Mouse (Mus musculus) liver, embryonic 13.5 days (tissue): ENCODE data around the gene Lrp4. TPM values are rescaled to one million over a fixed set of nuclear protein-coding genes. Genes with fewer than 3 reads are reported as not detected.

ENCODE experiments used
- ATAC-seq: fragments of 200-750 bp; cut with Nextera tagmentation; 2 replicates; pipeline ENCODE4 v1.8.0; 2017; ENCODE audit warnings: low read depth, mild to moderate bottlenecking, moderate number of reproducible peaks, moderate library complexity
- DNase-seq: peaks from one replicate; pipeline ENCODE4 v3.0.0; 2022
- H3K27ac ChIP-seq: fragments of 300-500 bp; sonication (generic); 2 replicates; pipeline ENCODE4 v1.5.1; 2015; ENCODE audit warnings: moderate library complexity, mild to moderate bottlenecking, inconsistent platforms
- H3K27me3 ChIP-seq: fragments of 300-500 bp; sonication (generic); 2 replicates; pipeline ENCODE4 v1.6.1; 2015; ENCODE audit warnings: mild to moderate bottlenecking, inconsistent platforms
- H3K36me3 ChIP-seq: fragments of 300-500 bp; sonication (generic); 2 replicates; pipeline ENCODE4 v1.6.1; 2015; ENCODE audit warnings: mild to moderate bottlenecking, inconsistent platforms
- H3K4me1 ChIP-seq: fragments of 300-500 bp; sonication (generic); replicated peaks from 2 replicates; pipeline ENCODE4 v1.6.1; 2015; ENCODE audit warnings: inconsistent platforms
- H3K4me2 ChIP-seq: fragments of 300-500 bp; sonication (generic); 2 replicates; pipeline ENCODE4 v1.6.1; 2015; ENCODE audit warnings: inconsistent platforms, mild to moderate bottlenecking, moderate library complexity
- H3K4me3 ChIP-seq: fragments of 300-500 bp; sonication (generic); replicated peaks from 2 replicates; pipeline ENCODE4 v1.5.1; 2015; ENCODE audit warnings: mild to moderate bottlenecking, inconsistent platforms
- H3K9ac ChIP-seq: fragments of 300-500 bp; sonication (generic); 2 replicates; pipeline ENCODE4 v1.6.1; 2015; ENCODE audit warnings: mild to moderate bottlenecking, inconsistent platforms
- H3K9me3 ChIP-seq: fragments of 300-500 bp; sonication (generic); replicated peaks from 2 replicates; pipeline ENCODE4 v1.6.1; 2016; ENCODE audit warnings: inconsistent platforms
- WGBS: fragments of 180-500 bp; shearing (Covaris S2); methylation state at CpG from one replicate; pipeline ENCODE4 v1.1.7; 2015; ENCODE audit not compliant: insufficient replicate concordance; 5-methylcytosine and 5-hydroxymethylcytosine counted together
- polyA plus RNA-seq: library from polyadenylated mRNA; unstranded; fragments of >200 nt; fragmentation: Nextera tagmentation; extraction: Ambion mirVana; gene quantifications from 2 replicates; pipeline ENCODE4 v1.2.1, GENCODE M21; 2015

The Lrp4 gene
- polyA plus RNA-seq, 1 experiment from 2014 or later, result 0.93 TPM

DNA sequence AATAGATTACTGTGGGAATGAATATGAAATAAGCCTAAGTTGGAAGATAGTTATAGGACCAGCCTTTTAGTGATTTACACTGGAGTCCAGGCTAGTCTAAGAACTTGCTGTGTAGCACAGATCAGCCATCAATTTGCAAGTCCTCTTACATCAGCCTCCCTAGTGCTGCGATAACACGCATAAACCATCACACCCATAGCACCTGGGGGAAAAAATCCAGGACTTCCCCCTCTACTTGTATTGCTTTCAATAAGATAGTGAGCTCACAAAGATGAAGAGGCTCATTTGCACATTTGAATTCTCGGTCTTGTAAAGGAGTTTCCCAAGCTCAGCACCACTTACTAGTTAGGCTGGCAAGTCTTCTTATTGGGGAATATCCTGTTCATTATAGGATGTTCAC, 2.9 kb upstream of the Lrp4 start:
- no peak overlapping the region for H3K4me3 ChIP-seq
- H3K9ac ChIP-seq, result no peak overlapping the region
- no peak for DNase-seq
- H3K27me3 ChIP-seq, result peaks cover 54% of the 10 kb centered on the region
- no peak overlapping the region for H3K4me2 ChIP-seq
- ATAC-seq, result no peak
- WGBS, result 63% methylated on average over 3 of the region's 3 CpGs
- H3K4me1 ChIP-seq, result peaks cover 47% of the 10 kb centered on the region
- no peaks in the 10 kb centered on the region for H3K36me3 ChIP-seq
- no peak overlapping the region for H3K27ac ChIP-seq
- H3K9me3 ChIP-seq, result no peaks in the 10 kb centered on the region

DNA sequence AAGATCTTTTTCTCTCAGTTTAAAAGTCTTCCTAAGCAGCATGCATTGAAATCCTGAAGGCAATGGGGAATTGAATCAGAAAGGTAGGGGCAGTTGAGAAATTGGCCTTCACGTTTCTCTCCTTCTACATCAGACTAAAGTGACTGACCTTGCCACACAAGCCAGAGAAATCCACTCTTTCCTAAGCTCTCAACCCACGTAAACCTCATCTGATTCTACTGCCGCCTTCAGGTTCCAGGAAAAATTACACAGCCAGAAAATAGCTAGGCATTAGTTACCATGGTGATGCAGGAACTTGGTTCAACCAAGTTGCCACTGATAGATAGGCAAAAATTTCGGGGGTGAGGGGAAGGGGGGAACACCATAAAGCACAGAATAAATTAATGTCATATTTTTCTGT, 1.5 kb upstream of the Lrp4 start:
- H3K36me3 ChIP-seq, result no peaks in the 10 kb centered on the region
- peaks cover 66% of the 10 kb centered on the region for H3K27me3 ChIP-seq
- no peak overlapping the region for H3K27ac ChIP-seq
- no peak overlapping the region for H3K4me2 ChIP-seq
- H3K9me3 ChIP-seq, result 0 out of 2 replicates have a peak, but pooled peaks cover 4% of the 10 kb centered on the region
- DNase-seq, result no peak
- H3K9ac ChIP-seq, result no peak overlapping the region
- no peak for ATAC-seq
- H3K4me1 ChIP-seq, result peaks cover 51% of the 10 kb centered on the region
- no peak overlapping the region for H3K4me3 ChIP-seq
- 4% methylated on average over 4 of the region's 4 CpGs for WGBS

DNA sequence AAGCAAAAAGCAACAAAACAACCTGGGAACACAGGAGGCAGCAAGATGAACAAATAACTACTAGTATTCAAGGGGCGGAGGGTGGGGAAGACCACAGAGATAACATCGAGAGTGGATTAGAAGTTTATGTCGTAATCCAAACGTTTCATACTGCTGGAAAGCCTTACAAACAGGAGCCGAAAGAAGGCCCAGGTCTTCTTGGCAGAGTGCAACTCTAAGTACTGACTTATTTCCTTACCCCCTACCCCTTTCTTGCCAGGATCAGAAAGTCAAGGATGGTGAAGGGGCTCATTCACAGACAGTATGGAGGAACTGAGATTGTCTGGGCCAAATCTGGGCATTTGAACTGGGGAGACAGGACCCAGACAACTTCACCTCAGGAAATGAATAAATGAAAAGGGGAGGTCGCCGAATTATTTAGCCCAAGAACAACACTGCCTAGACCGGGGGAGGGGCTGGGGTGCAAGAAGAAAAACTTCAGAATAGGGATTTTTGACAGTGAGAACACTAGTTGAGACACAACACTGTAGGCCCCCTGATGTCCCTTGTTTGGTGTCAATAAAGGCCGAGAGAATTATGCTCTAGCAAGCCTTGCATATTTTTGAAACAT, 715 bp upstream of the Lrp4 start:
- Histone ChIP-seq H3K9me3 (0 out of 2 replicates have a peak, but pooled peaks cover 4% of the 10 kb centered on the region), H3K9ac (no peak overlapping the region; the same call in 1 of the 2 replicates), H3K27ac (no peak overlapping the region), H3K27me3 (peaks cover 73% of the 10 kb centered on the region), H3K36me3 (no peaks in the 10 kb centered on the region), H3K4me2 (peak overlapping the region; percentile 79), H3K4me3 (peak overlapping the region; percentile 65), H3K4me1 (peaks cover 53% of the 10 kb centered on the region)
- ATAC-seq (no peak), DNase-seq (no peak)
- WGBS, result 39% methylated on average over 9 of the region's 9 CpGs

DNA sequence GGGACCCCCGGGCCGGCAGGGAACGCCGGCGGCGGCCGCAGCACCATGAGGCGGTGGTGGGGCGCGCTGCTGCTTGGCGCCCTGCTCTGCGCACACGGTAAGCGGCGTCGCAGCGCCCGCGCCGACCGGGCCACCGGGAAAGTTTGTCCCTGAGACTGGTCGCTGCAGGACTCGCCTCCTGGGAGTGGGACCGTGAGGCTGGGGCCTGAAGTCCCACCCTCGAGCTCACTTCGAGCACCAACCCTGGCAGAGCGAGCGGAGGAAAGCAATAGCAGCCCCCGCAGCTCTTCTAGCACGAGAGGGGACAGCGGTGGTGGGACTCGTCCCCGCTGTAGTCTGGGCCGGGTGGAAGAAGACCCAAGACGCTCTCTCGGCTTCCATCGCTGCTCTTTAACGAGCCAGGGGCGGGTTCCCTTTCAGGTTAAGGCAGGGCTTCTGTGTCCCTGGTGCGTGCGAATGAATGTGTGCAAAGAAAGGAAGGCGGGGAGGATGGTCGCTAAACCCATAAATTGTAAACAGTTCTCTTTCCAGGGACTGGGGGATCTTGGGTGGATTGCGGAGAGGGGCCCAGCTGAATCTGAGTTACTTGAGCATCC, 443 bp downstream of the Lrp4 start:
- Histone ChIP-seq H3K9me3 (0 out of 2 replicates have a peak, but pooled peaks cover 4% of the 10 kb centered on the region), H3K27ac (peak overlapping the region; percentile 69), H3K4me3 (peak overlapping the region; percentile 65), H3K9ac (peak overlapping the region; percentile 68), H3K4me1 (peaks cover 54% of the 10 kb centered on the region), H3K27me3 (peaks cover 84% of the 10 kb centered on the region), H3K4me2 (peak overlapping the region; percentile 79), H3K36me3 (no peaks in the 10 kb centered on the region)
- WGBS, result under 1% methylated on average over 38 of the region's 45 CpGs
- DNase-seq, result no peak
- peak; percentile 22 for ATAC-seq

DNA sequence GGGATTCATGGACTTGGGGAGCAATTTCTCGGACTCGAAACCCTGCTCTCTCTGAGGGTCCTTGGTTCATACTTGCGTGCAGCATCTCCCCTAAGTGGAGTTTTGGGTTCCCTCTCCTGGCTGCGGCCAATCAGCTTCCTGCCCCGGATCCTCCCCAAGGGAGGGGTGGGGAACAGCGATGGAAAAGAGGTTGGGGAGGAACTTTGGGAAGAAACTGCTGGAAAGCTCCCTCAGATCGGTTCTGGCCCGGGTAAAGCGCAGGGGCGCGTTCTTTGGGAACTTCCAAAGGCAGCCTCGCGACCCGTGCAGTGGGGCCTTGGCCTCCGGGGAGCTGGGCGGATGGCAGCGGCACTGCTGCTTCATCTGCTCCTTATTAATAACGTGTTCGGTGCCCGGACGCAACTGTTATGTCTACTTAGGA, 951 bp downstream of the Lrp4 start:
- Histone ChIP-seq H3K4me1 (peaks cover 54% of the 10 kb centered on the region), H3K36me3 (no peaks in the 10 kb centered on the region), H3K4me3 (peak overlapping the region; percentile 65), H3K9ac (peak overlapping the region; percentile 68), H3K27ac (peak overlapping the region; percentile 34; the same call in 1 of the 2 replicates), H3K27me3 (peaks cover 87% of the 10 kb centered on the region), H3K4me2 (peak overlapping the region; percentile 79), H3K9me3 (0 out of 2 replicates have a peak, but pooled peaks cover 4% of the 10 kb centered on the region)
- DNase-seq (no peak), ATAC-seq (no peak)
- WGBS, result 1% methylated on average over 21 of the region's 21 CpGs

DNA sequence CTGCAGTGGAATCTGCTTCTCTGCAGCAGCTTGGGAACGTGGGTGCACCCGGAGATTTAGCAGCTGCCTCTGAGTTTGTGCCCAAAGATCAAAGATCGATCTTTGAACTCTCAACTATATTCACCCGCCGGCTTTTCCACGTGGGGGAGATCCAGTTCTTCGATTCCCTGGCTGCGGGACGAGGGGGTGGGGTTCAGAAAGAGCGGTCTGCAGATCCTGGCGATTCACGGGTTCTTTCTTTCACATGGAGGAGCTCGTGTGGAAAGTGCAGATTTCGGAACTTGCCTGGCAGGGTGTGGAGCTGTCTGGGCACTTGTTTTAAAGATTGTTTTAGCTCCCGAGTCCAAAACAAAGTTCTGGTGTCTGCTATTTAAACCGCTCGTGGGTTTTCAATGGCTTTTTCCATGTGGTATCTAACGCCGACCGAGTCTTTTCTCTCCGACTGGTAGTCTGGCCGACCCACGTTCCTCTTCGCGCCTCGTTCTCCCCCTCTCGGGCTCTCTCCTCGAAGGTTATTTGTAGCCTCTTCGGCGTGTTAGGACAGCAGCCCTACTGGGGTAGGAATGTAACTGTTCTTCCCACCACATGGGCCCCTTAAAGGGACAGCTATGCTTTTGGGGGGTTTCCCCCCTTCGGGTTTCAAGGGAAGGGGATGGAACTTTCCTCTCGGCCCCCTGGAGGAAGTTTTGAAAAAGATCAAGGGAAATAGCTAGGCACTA, 1.5 kb downstream of the Lrp4 start:
- under 1% methylated on average over 32 of the region's 32 CpGs for WGBS
- DNase-seq, result no peak
- Histone ChIP-seq H3K4me2 (peak overlapping the region; percentile 79), H3K4me1 (peaks cover 54% of the 10 kb centered on the region), H3K27me3 (peaks cover 87% of the 10 kb centered on the region), H3K9me3 (0 out of 2 replicates have a peak, but pooled peaks cover 4% of the 10 kb centered on the region), H3K4me3 (peak overlapping the region; percentile 65), H3K36me3 (no peaks in the 10 kb centered on the region), H3K9ac (peak overlapping the region; percentile 68), H3K27ac (peak overlapping the region; percentile 34)
- ATAC-seq, result no peak; the same call in 1 of the 2 replicates

DNA sequence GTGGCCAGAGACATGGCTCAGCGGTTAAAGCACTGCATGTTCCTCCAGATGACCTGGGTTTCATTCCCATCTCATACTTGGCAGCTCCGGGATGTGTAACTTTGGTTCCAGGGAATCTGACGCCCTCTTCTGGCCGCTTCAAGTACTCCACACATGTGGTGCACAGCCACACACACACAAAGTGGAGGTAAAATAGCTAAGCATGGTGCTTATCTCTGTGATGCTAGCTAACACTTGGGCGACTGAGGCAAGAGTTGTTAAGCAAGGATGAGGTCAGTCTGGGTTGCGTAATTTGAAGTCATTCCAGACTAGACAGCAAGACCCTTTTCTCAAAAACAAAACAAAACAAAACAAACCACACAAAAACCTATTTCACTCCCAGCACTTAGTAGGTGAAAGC, 2.8 kb downstream of the Lrp4 start:
- no peaks in the 10 kb centered on the region for H3K36me3 ChIP-seq
- H3K4me1 ChIP-seq, result peaks cover 54% of the 10 kb centered on the region
- no peak overlapping the region for H3K4me3 ChIP-seq
- no peak overlapping the region for H3K4me2 ChIP-seq
- H3K9ac ChIP-seq, result no peak overlapping the region
- H3K9me3 ChIP-seq, result 0 out of 2 replicates have a peak, but pooled peaks cover 4% of the 10 kb centered on the region
- ATAC-seq (no peak), DNase-seq (no peak)
- H3K27ac ChIP-seq, result no peak overlapping the region
- peaks cover 79% of the 10 kb centered on the region for H3K27me3 ChIP-seq
- 73% methylated on average over 6 of the region's 6 CpGs for WGBS

DNA sequence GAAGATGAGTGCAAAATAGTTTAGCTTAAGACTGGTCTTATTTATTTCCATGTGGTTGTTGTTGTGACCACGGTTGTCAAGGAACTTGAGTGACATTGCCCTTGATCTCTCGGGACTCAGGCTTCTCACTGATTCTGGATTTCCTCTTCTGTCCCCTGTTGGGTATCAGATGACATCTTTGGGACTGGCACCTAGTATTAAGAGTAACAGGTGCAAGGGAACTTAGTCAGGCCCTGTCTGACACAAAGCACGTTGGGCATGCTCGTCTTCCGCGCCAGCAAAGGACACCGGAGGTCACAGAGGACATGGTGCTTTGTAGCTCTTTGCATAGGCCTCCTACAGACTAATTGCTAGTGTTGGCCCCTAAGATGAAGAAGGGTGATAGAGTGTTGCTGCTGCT, 3.5 kb downstream of the Lrp4 start:
- H3K4me2 ChIP-seq, result no peak overlapping the region
- WGBS, result 65% methylated on average over 7 of the region's 7 CpGs
- no peak for DNase-seq
- H3K9ac ChIP-seq, result no peak overlapping the region
- ATAC-seq, result no peak
- H3K27me3 ChIP-seq, result peaks cover 72% of the 10 kb centered on the region
- no peaks in the 10 kb centered on the region for H3K36me3 ChIP-seq
- peaks cover 54% of the 10 kb centered on the region for H3K4me1 ChIP-seq
- H3K27ac ChIP-seq, result no peak overlapping the region
- H3K4me3 ChIP-seq, result no peak overlapping the region
- 0 out of 2 replicates have a peak, but pooled peaks cover 4% of the 10 kb centered on the region for H3K9me3 ChIP-seq

DNA sequence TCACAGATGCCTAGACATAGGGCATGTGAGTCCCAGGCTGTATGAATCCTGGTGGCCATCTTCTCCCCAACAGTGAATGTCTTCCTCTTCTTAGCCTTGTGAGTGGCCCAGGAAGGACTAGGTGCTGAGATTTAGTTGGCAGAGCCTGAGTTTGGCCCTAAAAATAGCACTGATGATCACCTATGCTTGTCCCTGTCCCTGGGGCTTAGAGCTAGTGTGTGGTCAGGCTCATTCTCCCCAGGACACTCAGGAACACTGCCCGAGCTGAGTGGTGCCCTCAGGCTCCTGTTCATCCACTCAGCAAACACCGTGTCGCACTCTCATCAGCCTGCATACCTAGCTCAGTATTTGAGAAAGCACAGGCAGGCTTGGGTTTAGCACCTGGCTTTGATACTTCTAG, 4.0 kb downstream of the Lrp4 start:
- H3K27ac ChIP-seq, result no peak overlapping the region
- no peak overlapping the region for H3K4me3 ChIP-seq
- H3K27me3 ChIP-seq, result peaks cover 67% of the 10 kb centered on the region
- WGBS, result 68% methylated on average over 3 of the region's 3 CpGs
- no peak for ATAC-seq
- no peaks in the 10 kb centered on the region for H3K36me3 ChIP-seq
- no peak for DNase-seq
- peaks cover 50% of the 10 kb centered on the region for H3K4me1 ChIP-seq
- no peak overlapping the region for H3K4me2 ChIP-seq
- no peak overlapping the region for H3K9ac ChIP-seq
- H3K9me3 ChIP-seq, result 0 out of 2 replicates have a peak, but pooled peaks cover 4% of the 10 kb centered on the region

DNA sequence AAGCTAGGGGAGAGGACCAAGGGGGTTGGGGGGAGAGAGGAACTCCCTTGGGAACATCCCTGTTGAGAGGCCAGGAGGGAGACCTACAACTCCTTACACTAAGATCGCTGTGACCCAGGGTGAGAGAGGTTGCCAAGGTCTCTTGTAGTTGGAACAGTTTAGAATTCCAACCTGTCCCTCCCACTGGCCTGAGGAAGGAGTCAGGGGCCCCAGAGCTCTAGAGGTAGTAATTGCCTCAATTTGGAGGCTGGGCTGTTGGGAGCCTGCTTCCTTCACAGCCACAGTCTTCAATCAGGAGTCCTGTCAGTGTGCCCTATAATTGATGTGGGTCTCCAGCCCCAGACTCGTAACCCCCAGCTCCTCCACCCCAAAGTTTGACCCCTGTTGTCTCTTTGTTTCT, 4.9 kb downstream of the Lrp4 start:
- no peak overlapping the region for H3K4me3 ChIP-seq
- no peak overlapping the region for H3K9ac ChIP-seq
- WGBS, result 20% methylated on average over 2 of the region's 2 CpGs
- H3K27me3 ChIP-seq, result peaks cover 58% of the 10 kb centered on the region
- 0 out of 2 replicates have a peak, but pooled peaks cover 4% of the 10 kb centered on the region for H3K9me3 ChIP-seq
- H3K27ac ChIP-seq, result no peak overlapping the region
- no peak for ATAC-seq
- no peak overlapping the region for H3K4me2 ChIP-seq
- H3K36me3 ChIP-seq, result no peaks in the 10 kb centered on the region
- peaks cover 42% of the 10 kb centered on the region for H3K4me1 ChIP-seq
- DNase-seq, result no peak

DNA sequence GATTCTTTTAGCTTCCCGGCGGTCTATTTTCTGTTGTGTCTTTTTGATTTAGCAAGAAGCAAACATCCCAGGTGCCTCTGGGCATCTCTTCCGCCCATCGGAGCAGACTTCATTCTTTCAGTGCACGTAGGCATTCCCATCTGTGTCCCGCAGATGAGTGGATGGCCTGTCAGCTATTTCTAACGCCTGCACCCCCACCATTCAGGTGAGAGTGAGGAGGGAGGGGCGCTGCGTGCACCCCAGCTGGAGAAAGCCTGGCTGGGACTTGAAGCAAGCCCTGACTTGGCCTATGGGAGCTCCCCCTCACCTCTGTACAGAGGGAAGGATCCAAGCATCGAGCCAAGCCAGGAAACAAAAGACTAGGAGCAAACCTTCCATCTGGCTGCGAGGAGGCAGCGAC, 5.4 kb downstream of the Lrp4 start:
- Histone ChIP-seq H3K4me3 (no peak overlapping the region), H3K27me3 (peaks cover 53% of the 10 kb centered on the region), H3K4me1 (peaks cover 37% of the 10 kb centered on the region), H3K36me3 (no peaks in the 10 kb centered on the region), H3K9me3 (0 out of 2 replicates have a peak, but pooled peaks cover 4% of the 10 kb centered on the region), H3K4me2 (no peak overlapping the region), H3K27ac (no peak overlapping the region), H3K9ac (no peak overlapping the region)
- ATAC-seq (no peak), DNase-seq (no peak)
- WGBS, result 30% methylated on average over 12 of the region's 12 CpGs
